Mouse (Mus musculus) urinary bladder, postnatal 4 days (tissue): ENCODE results near the gene Rin2.
"Not testable (repeated sequence)": the region's sequence is repeated elsewhere in the genome, so short reads cannot be mapped to it uniquely, and the experiment has no call there.

Experiments
- DNase-seq, 2 experiments: peaks; one replicate each; pipeline ENCODE4 v3.0.0; 2021 to 2022; ENCODE audit warnings: low spot score in 2 of 2

Gene Rin2

GRCm38 (mm10) chr2:145683536-145683935 is 8.5 kb downstream of the Rin2 start:
- peak; percentile 46 to 66 for DNase-seq

GRCm38 (mm10) chr2:145684151-145684550 is 9.1 kb downstream of the Rin2 start:
- DNase-seq, result no peak

- no peak for DNase-seq
These were observed 9.9 kb downstream of the Rin2 start for GRCm38 (mm10) chr2:145684891-145685290.

GRCm38 (mm10) chr2:145686017-145686416 is 11.0 kb downstream of the Rin2 start:
- DNase-seq, result no peak

- no peak for DNase-seq
These were observed 16.5 kb downstream of the Rin2 start for GRCm38 (mm10) chr2:145691367-145692009.

- DNase-seq, result no peak
These were observed 22.1 kb downstream of the Rin2 start for GRCm38 (mm10) chr2:145697160-145697559.

- DNase-seq, result peak in 1 of 2 experiments; percentile 58
These were observed 24.5 kb downstream of the Rin2 start for GRCm38 (mm10) chr2:145699414-145700071.

- DNase-seq, result peak in 1 of 2 experiments; percentile 47
These were observed 25.4 kb downstream of the Rin2 start for GRCm38 (mm10) chr2:145700237-145700985.

GRCm38 (mm10) chr2:145701605-145702335 is 26.8 kb downstream of the Rin2 start:
- peak in 1 of 2 experiments; percentile 44 for DNase-seq

- DNase-seq, result no peak
These were observed 29.7 kb downstream of the Rin2 start for GRCm38 (mm10) chr2:145704738-145705137.

- no peak for DNase-seq
These were observed 34.8 kb downstream of the Rin2 start for GRCm38 (mm10) chr2:145709727-145710389.

- DNase-seq, result no peak
These were observed 36.5 kb downstream of the Rin2 start for GRCm38 (mm10) chr2:145711512-145711911.

GRCm38 (mm10) chr2:145712026-145712425 is 37.0 kb downstream of the Rin2 start:
- DNase-seq, result peak in 1 of 2 experiments; percentile 56

- DNase-seq, result no peak
These were observed 42.5 kb downstream of the Rin2 start for GRCm38 (mm10) chr2:145717539-145717938.

GRCm38 (mm10) chr2:145718624-145719183 is 43.7 kb downstream of the Rin2 start:
- no peak for DNase-seq

- DNase-seq, result no peak
These were observed 45.1 kb downstream of the Rin2 start for GRCm38 (mm10) chr2:145720157-145720556.

- no peak for DNase-seq
These were observed 45.7 kb downstream of the Rin2 start for GRCm38 (mm10) chr2:145720743-145721142.

- not testable (repeated sequence) for DNase-seq
These were observed 47.3 kb downstream of the Rin2 start for GRCm38 (mm10) chr2:145722304-145722703.

- DNase-seq, result no peak
These were observed 49.3 kb downstream of the Rin2 start for GRCm38 (mm10) chr2:145724288-145724687.

- no peak for DNase-seq
These were observed 54.4 kb downstream of the Rin2 start for GRCm38 (mm10) chr2:145729414-145729813.
